Mouse (Mus musculus) activated CD4-positive, CD25-positive, alpha-beta regulatory T cell (primary cell): ENCODE data around the gene Gpld1. TPM values are rescaled to one million over a fixed set of nuclear protein-coding genes. Genes with fewer than 3 reads are reported as not detected.

ENCODE experiments used
- polyA plus RNA-seq, 2 experiments: library from polyadenylated mRNA; unstranded; fragments of 100-300 nt; shearing (Covaris generic); gene quantifications; one replicate each; pipeline ENCODE4 v1.2.1; 2017

Gpld1 gene
- polyA plus RNA-seq, result 1 to 10 TPM; 5.8 to 8.3 TPM

GRCm38 (mm10) chr13:24942512-24943282 lies at the start of gene Gpld1:
Gene Gpld1, plus strand, starts transcription at chr13:24943152.

GRCm38 (mm10) chr13:24937108-24937838 lies 5.7 kb upstream of the Gpld1 start, which contains the start of gene Aldh5a1:
Gene Aldh5a1, minus strand, starts transcription at chr13:24937661.

GRCm38 (mm10) chr13:25019793-25020539 lies 77.0 kb downstream of the Gpld1 start, which contains the start of gene Mrs2:
Gene Mrs2, minus strand, starts transcription at chr13:25020379.

Other genes with a start within 250 kb of the Gpld1 start
- gene Armh2, start 201.9 kb upstream of the Gpld1 start, polyA plus RNA-seq, result under 1 TPM in 1 of 2 experiments, not detected in 1; 0.27 TPM
- 10 to 100 TPM; 42.4 to 55.3 TPM for gene Gmnn, start 181.2 kb upstream of the Gpld1 start, polyA plus RNA-seq
- 10 to 100 TPM; 25.0 to 28.9 TPM for gene BC005537, start 141.5 kb upstream of the Gpld1 start, polyA plus RNA-seq
- 10 to 100 TPM; 75.2 to 90.5 TPM for gene Acot13, start 111.6 kb upstream of the Gpld1 start, polyA plus RNA-seq
- gene Tdp2, start 111.5 kb upstream of the Gpld1 start, polyA plus RNA-seq, result 10 to 100 TPM; 48.1 to 63.8 TPM
- 1 to 10 TPM in 1 of 2 experiments, under 1 TPM in 1; 0.64 to 2.9 TPM for gene D130043K22Rik, start 98.0 kb upstream of the Gpld1 start, polyA plus RNA-seq
- gene Aldh5a1, start 5.5 kb upstream of the Gpld1 start, polyA plus RNA-seq, result 1 to 10 TPM in 1 of 2 experiments, under 1 TPM in 1; 0.72 to 1.3 TPM
- 10 to 100 TPM; 24.4 to 32.0 TPM for gene Mrs2, start 77.2 kb downstream of the Gpld1 start, polyA plus RNA-seq
- gene Dcdc2a, start 112.9 kb downstream of the Gpld1 start, polyA plus RNA-seq, result under 1 TPM in 1 of 2 experiments, not detected in 1; 0.16 TPM